In genomic region chr15:79380468-79381444, GRCm38 (mm10) we compare ENCODE assay signal across 8 mouse cellular contexts. TPM values are rescaled to one million over a fixed set of nuclear protein-coding genes. Genes with fewer than 3 reads are reported as not detected.
DNase-seq lines count a peak whose midpoint lies in the region; ATAC-seq and TF ChIP-seq lines count a peak whose summit lies in the region.

No protein-coding gene starts in this region.

- H3K4me3 ChIP-seq in CH12.LX (replicated peaks in 1 of 3; ENCODE audit: low read depth in 2 of 3, low read length in 2 of 3, poor library complexity in 1 of 3) = no peak overlapping the region
- no peak overlapping the region for H3K4me3 ChIP-seq in embryonic facial prominence, embryonic 10.5 days
- no peak overlapping the region for H3K4me3 ChIP-seq in heart, embryonic 12.5 days
- no peak overlapping the region for H3K4me3 ChIP-seq in liver, embryonic 15.5 days (replicated peaks)
- no peak overlapping the region for H3K4me3 ChIP-seq in neural tube, embryonic 12.5 days

- no peak for TF ChIP-seq EP300 in CH12.LX (IDR thresholded peaks at IDR 0.05; ENCODE audit: low read length)

- TF ChIP-seq RAD21 in CH12.LX (IDR thresholded peaks at IDR 0.05; ENCODE audit: low read depth, low read length) = peak; percentile 53

- H3K27me3 ChIP-seq in CH12.LX (replicated peaks) = no peaks in the 10 kb centered on the region
- H3K27me3 ChIP-seq in embryonic facial prominence, embryonic 10.5 days (replicated peaks; ENCODE audit: low read depth, poor library complexity, severe bottlenecking) = no peaks in the 10 kb centered on the region
- no peaks in the 10 kb centered on the region for H3K27me3 ChIP-seq in heart, embryonic 12.5 days (replicated peaks)
- H3K27me3 ChIP-seq in liver, embryonic 15.5 days = no peaks in the 10 kb centered on the region
- no peaks in the 10 kb centered on the region for H3K27me3 ChIP-seq in neural tube, embryonic 12.5 days (replicated peaks)

- H3K9ac ChIP-seq in CH12.LX (ENCODE audit: insufficient read depth, low read depth) = no peak overlapping the region
- peak overlapping the region; percentile 19; the same call in 1 of the 2 replicates for H3K9ac ChIP-seq in heart, embryonic 12.5 days
- H3K9ac ChIP-seq in liver, embryonic 15.5 days = no peak overlapping the region
- H3K9ac ChIP-seq in neural tube, embryonic 12.5 days = no peak overlapping the region

- H3K4me1 ChIP-seq in CH12.LX (ENCODE audit: control insufficient read depth in 1 of 2, insufficient read depth in 2 of 2) = peaks cover 20 to 29% of the 10 kb centered on the region in 2 experiments
- H3K4me1 ChIP-seq in embryonic facial prominence, embryonic 10.5 days = peaks cover 17% of the 10 kb centered on the region; the same call in 1 of the 2 replicates
- H3K4me1 ChIP-seq in heart, embryonic 12.5 days (replicated peaks) = peaks cover 50% of the 10 kb centered on the region
- H3K4me1 ChIP-seq in liver, embryonic 15.5 days (replicated peaks) = no peaks in the 10 kb centered on the region
- H3K4me1 ChIP-seq in neural tube, embryonic 12.5 days = 0 out of 2 replicates have a peak, but pooled peaks cover 4% of the 10 kb centered on the region

- no peak for TF ChIP-seq POLR2A in CH12.LX (IDR thresholded peaks at IDR 0.05; ENCODE audit: low read depth, low read length)

- 56% methylated on average over 23 of the region's 23 CpGs for WGBS in embryonic facial prominence, embryonic 10.5 days
- 40% methylated on average over 23 of the region's 23 CpGs for WGBS in heart, embryonic 12.5 days
- 48% methylated on average over 23 of the region's 23 CpGs for WGBS in liver, embryonic 15.5 days (ENCODE audit: insufficient replicate concordance)
- 59% methylated on average over 21 of the region's 23 CpGs for WGBS in neural tube, embryonic 12.5 days

- TF ChIP-seq CTCF in CH12.LX (conservative IDR thresholded peaks at IDR 0.05 in 1 of 2, IDR thresholded peaks at IDR 0.05 in 1 of 2; ENCODE audit: low read depth in 2 of 2, low read length in 2 of 2) = peak; percentile 41 to 81

- in situ Hi-C loops in CH12.LX (cut with MboI; ENCODE audit: low pct_ligation_motif_present, low pct_unique_long_range_greater_than_20kb, low sequenced_read_pairs) = no loop called here

- dilution Hi-C loops in CH12.LX (cut with MboI; ENCODE audit: extremely low pct_ligation_motif_present, extremely low pct_unique_long_range_greater_than_20kb, low sequenced_read_pairs) = no loop called here

- peaks cover 27 to 72% of the 10 kb centered on the region in 2 experiments for H3K36me3 ChIP-seq in CH12.LX (replicated peaks in 1 of 2; ENCODE audit: control insufficient read depth in 1 of 2, insufficient read depth in 1 of 2, low read length in 1 of 2)
- peaks cover 39% of the 10 kb centered on the region for H3K36me3 ChIP-seq in embryonic facial prominence, embryonic 10.5 days (replicated peaks)
- H3K36me3 ChIP-seq in heart, embryonic 12.5 days = peaks cover 44% of the 10 kb centered on the region
- H3K36me3 ChIP-seq in liver, embryonic 15.5 days (replicated peaks) = 0 out of 2 replicates have a peak, but pooled peaks cover 9% of the 10 kb centered on the region
- H3K36me3 ChIP-seq in neural tube, embryonic 12.5 days = peaks cover 27% of the 10 kb centered on the region

- peak overlapping the region; percentile 7; the same call in 1 of the 2 replicates for H3K4me2 ChIP-seq in CH12.LX (ENCODE audit: insufficient read depth, low read depth, poor library complexity, severe bottlenecking)
- H3K4me2 ChIP-seq in heart, embryonic 12.5 days = peak overlapping the region; percentile 47
- no peak overlapping the region for H3K4me2 ChIP-seq in liver, embryonic 15.5 days
- H3K4me2 ChIP-seq in neural tube, embryonic 12.5 days (replicated peaks) = no peak overlapping the region

- peaks cover 14% of the 10 kb centered on the region for H3K79me2 ChIP-seq in CH12.LX (replicated peaks; ENCODE audit: control insufficient read depth, extremely low read depth, insufficient read depth, poor library complexity, severe bottlenecking)

- H3K9me3 ChIP-seq in CH12.LX (replicated peaks; ENCODE audit: low read length) = peaks cover 2% of the 10 kb centered on the region
- no peaks in the 10 kb centered on the region for H3K9me3 ChIP-seq in embryonic facial prominence, embryonic 10.5 days
- H3K9me3 ChIP-seq in heart, embryonic 12.5 days (replicated peaks) = no peaks in the 10 kb centered on the region
- H3K9me3 ChIP-seq in liver, embryonic 15.5 days (replicated peaks) = no peaks in the 10 kb centered on the region
- no peaks in the 10 kb centered on the region for H3K9me3 ChIP-seq in neural tube, embryonic 12.5 days

- DNase-seq in CH12.LX (ENCODE audit: extremely low read depth) = peak; percentile 77
- DNase-seq in adrenal gland, postnatal 10 days = peak; percentile 85
- peak; percentile 86 for DNase-seq in embryonic facial prominence, embryonic 10.5 days (ENCODE audit: low spot score)
- DNase-seq in kidney, postnatal 10 days = peak; percentile 85
- peak; percentile 32 to 65 for DNase-seq in thymus, postnatal 10 days (ENCODE audit: low spot score in 2 of 2)

- ATAC-seq in heart, embryonic 12.5 days (ENCODE audit: insufficient number of reproducible peaks, low FRiP score) = peak; percentile 40
- ATAC-seq in liver, embryonic 15.5 days (ENCODE audit: insufficient read depth) = 0 out of 2 replicates have a peak, but pooled peaks have one; percentile 36
- ATAC-seq in neural tube, embryonic 12.5 days (ENCODE audit: low FRiP score, low read depth) = peak; percentile 44; the same call in 1 of the 2 replicates

- no peak overlapping the region for H3K27ac ChIP-seq in CH12.LX (ENCODE audit: insufficient read depth, low read depth)
- H3K27ac ChIP-seq in embryonic facial prominence, embryonic 10.5 days (replicated peaks) = no peak overlapping the region
- peak overlapping the region; percentile 84 for H3K27ac ChIP-seq in heart, embryonic 12.5 days (ENCODE audit: poor library complexity, severe bottlenecking)
- H3K27ac ChIP-seq in liver, embryonic 15.5 days (replicated peaks) = no peak overlapping the region
- H3K27ac ChIP-seq in neural tube, embryonic 12.5 days = no peak overlapping the region

TF ChIP-seq in CH12.LX, 34 proteins besides CTCF, POLR2A, EP300 and RAD21 (continues in another document):
- peak; percentile 46; the same call in 1 of the 2 replicates for TF ChIP-seq SIN3A (IDR thresholded peaks at IDR 0.05; ENCODE audit: low read length)
- 0 out of 2 replicates have a peak, but pooled peaks have one; percentile 9 for TF ChIP-seq BHLHE40 (IDR thresholded peaks at IDR 0.05; ENCODE audit: low read depth, low read length)
- TF ChIP-seq E2F4 (IDR thresholded peaks at IDR 0.05; ENCODE audit: insufficient replicate concordance, low read depth, low read length) = no peak
- no peak for TF ChIP-seq MYC (IDR thresholded peaks at IDR 0.05; ENCODE audit: low read depth, low read length)
- TF ChIP-seq TBP (conservative IDR thresholded peaks at IDR 0.05; ENCODE audit: low read depth, low read length) = no peak
- TF ChIP-seq GABPA (IDR thresholded peaks at IDR 0.05; ENCODE audit: insufficient replicate concordance, low read depth, low read length) = no peak
- no peak; the same call in 1 of the 2 replicates for TF ChIP-seq IRF4 (IDR thresholded peaks at IDR 0.05; ENCODE audit: low read depth, low read length)
- TF ChIP-seq NRF1 (IDR thresholded peaks at IDR 0.05; ENCODE audit: low read depth, low read length) = no peak
- no peak for TF ChIP-seq MXI1 (IDR thresholded peaks at IDR 0.05; ENCODE audit: low read depth, low read length)
- no peak for TF ChIP-seq CHD2 (IDR thresholded peaks at IDR 0.05; ENCODE audit: low read length)
- TF ChIP-seq ZC3H11A (IDR thresholded peaks at IDR 0.05; ENCODE audit: low read depth, low read length) = no peak
- TF ChIP-seq POLR2AphosphoS2 (IDR thresholded peaks at IDR 0.05; ENCODE audit: low read depth, low read length) = no peak
- TF ChIP-seq KAT2A (IDR thresholded peaks at IDR 0.05; ENCODE audit: insufficient replicate concordance, low read length) = no peak
- TF ChIP-seq USF2 (conservative IDR thresholded peaks at IDR 0.05; ENCODE audit: low read depth, low read length) = no peak
- TF ChIP-seq ELF1 (IDR thresholded peaks at IDR 0.05; ENCODE audit: low read depth, low read length) = no peak
- no peak for TF ChIP-seq ZKSCAN1 (IDR thresholded peaks at IDR 0.05; ENCODE audit: borderline replicate concordance, low read depth, low read length)

RNA-seq across cellular contexts. Expression of gene Tmem184b, which starts 22.6 kb away (rescaled TPM):
- total RNA-seq in CH12.LX (2012; rRNA removed) (18.9 and 21.1 TPM in 2 replicates), CH12.LX (2014; rRNA removed) (7.1 and 7.2 TPM in 2 replicates)
- polyA plus RNA-seq in CH12.LX (2012; ENCODE audit: insufficient read length, low read depth) = 38.0 and 42.7 TPM in 2 replicates
- total RNA-seq in adrenal gland, postnatal 10 days (2021) = 10 to 100 TPM; 51.4 to 56.6 TPM
- 57.7 and 58.9 TPM in 2 replicates for polyA plus RNA-seq in embryonic facial prominence, embryonic 10.5 days (2016; fragmentation: Nextera tagmentation; extraction: Ambion mirVana)
- polyA plus RNA-seq in heart, embryonic 12.5 days (2016; fragmentation: Nextera tagmentation; extraction: Ambion mirVana) = 77.2 and 82.3 TPM in 2 replicates
- polyA plus RNA-seq in liver, embryonic 15.5 days (2015; fragmentation: Nextera tagmentation; extraction: Ambion mirVana) = 11.6 and 11.7 TPM in 2 replicates
- 44.3 and 50.4 TPM in 2 replicates for polyA plus RNA-seq in neural tube, embryonic 12.5 days (2016; fragmentation: Nextera tagmentation; extraction: Ambion mirVana)

RNA-seq across cellular contexts. Expression of gene Maff, which starts 34.3 kb away (rescaled TPM):
- 9.3 and 15.4 TPM in 2 replicates for total RNA-seq in CH12.LX (2012; rRNA removed)
- 7.6 and 9.2 TPM in 2 replicates for total RNA-seq in CH12.LX (2014; rRNA removed)
- 9.7 and 10.5 TPM in 2 replicates for polyA plus RNA-seq in CH12.LX (2012; ENCODE audit: insufficient read length, low read depth)
- total RNA-seq in adrenal gland, postnatal 10 days (2021) = 10 to 100 TPM in 1 of 2 experiments, 1 to 10 TPM in 1; 3.6 to 10.8 TPM
- polyA plus RNA-seq in embryonic facial prominence, embryonic 10.5 days (2016; fragmentation: Nextera tagmentation; extraction: Ambion mirVana) = 1.2 and 1.8 TPM in 2 replicates
- polyA plus RNA-seq in heart, embryonic 12.5 days (2016; fragmentation: Nextera tagmentation; extraction: Ambion mirVana) = 1.9 and 2.6 TPM in 2 replicates
- polyA plus RNA-seq in liver, embryonic 15.5 days (2015; fragmentation: Nextera tagmentation; extraction: Ambion mirVana) = 2.1 and 2.6 TPM in 2 replicates
- 0.92 and 1.4 TPM in 2 replicates for polyA plus RNA-seq in neural tube, embryonic 12.5 days (2016; fragmentation: Nextera tagmentation; extraction: Ambion mirVana)

RNA-seq across cellular contexts. Expression of gene Pla2g6, which starts 52.6 kb away (rescaled TPM):
- total RNA-seq in CH12.LX (2012; rRNA removed) = 18.7 and 20.9 TPM in 2 replicates
- 9.1 and 9.3 TPM in 2 replicates for total RNA-seq in CH12.LX (2014; rRNA removed)
- 12.7 and 14.8 TPM in 2 replicates for polyA plus RNA-seq in CH12.LX (2012; ENCODE audit: insufficient read length, low read depth)
- 10 to 100 TPM; 27.0 to 27.5 TPM for total RNA-seq in adrenal gland, postnatal 10 days (2021)
- polyA plus RNA-seq in embryonic facial prominence, embryonic 10.5 days (2016; fragmentation: Nextera tagmentation; extraction: Ambion mirVana) = 18.4 and 20.4 TPM in 2 replicates
- 12.1 and 14.4 TPM in 2 replicates for polyA plus RNA-seq in heart, embryonic 12.5 days (2016; fragmentation: Nextera tagmentation; extraction: Ambion mirVana)
- 14.8 and 15.6 TPM in 2 replicates for polyA plus RNA-seq in liver, embryonic 15.5 days (2015; fragmentation: Nextera tagmentation; extraction: Ambion mirVana)
- 40.1 and 40.4 TPM in 2 replicates for polyA plus RNA-seq in neural tube, embryonic 12.5 days (2016; fragmentation: Nextera tagmentation; extraction: Ambion mirVana)

Comparison
In these comparisons a context has a peak if more than half of its experiments do, and no peak if none do; other contexts are left out.
1. H3K4me2 ChIP-seq: peak in CH12.LX (single experiment) and heart, embryonic 12.5 days (single experiment); none in liver, embryonic 15.5 days (single experiment) and neural tube, embryonic 12.5 days (single experiment).
2. Peak in every context shown above with its lines, with median percentiles within 50 percentile points of each other: DNase-seq and ATAC-seq.